Mouse (Mus musculus): Measurements from ENCODE around the gene AY074887. TPM values are rescaled to one million over a fixed set of nuclear protein-coding genes. Genes with fewer than 3 reads are reported as not detected.
A peak's percentile ranks its signal among the peaks of the same experiment; 100 is the strongest.

The AY074887 gene
- polyA plus RNA-seq, 1 experiment from 2014 or later, result 1.1 TPM

- WGBS, result 81% methylated on average over 16 of the region's 16 CpGs
Observed at GRCm38 (mm10) chr9:54946256-54946655, 4.5 kb downstream of the AY074887 start.

GRCm38 (mm10) chr9:54944467-54944866, 6.3 kb downstream of the AY074887 start:
- no peak for ATAC-seq (replicated peaks)
- no peaks in the 10 kb centered on the region for H3K36me3 ChIP-seq (replicated peaks)
- 74% methylated on average over 2 of the region's 2 CpGs for WGBS

More at GRCm38 (mm10) chr9:54946256-54946655, 4.5 kb downstream of the AY074887 start:
- no peak overlapping the region for H3K9ac ChIP-seq
- H3K9me3 ChIP-seq, result no peaks in the 10 kb centered on the region
- no peaks in the 10 kb centered on the region for H3K36me3 ChIP-seq (replicated peaks)
- H3K27me3 ChIP-seq (replicated peaks), result no peaks in the 10 kb centered on the region
- H3K4me3 ChIP-seq, result no peak overlapping the region
- peaks cover under 1% of the 10 kb centered on the region; the same call in 1 of the 2 replicates for H3K4me1 ChIP-seq
- ATAC-seq (replicated peaks), result no peak
- no peak overlapping the region for H3K27ac ChIP-seq
- H3K4me2 ChIP-seq, result no peak overlapping the region

GRCm38 (mm10) chr9:54942071-54942470, 8.7 kb downstream of the AY074887 start:
- ATAC-seq (replicated peaks), result no peak
- Histone ChIP-seq H3K27ac (no peak overlapping the region), H3K27me3 (replicated peaks) (no peaks in the 10 kb centered on the region), H3K9ac (no peak overlapping the region), H3K36me3 (replicated peaks) (no peaks in the 10 kb centered on the region), H3K4me2 (no peak overlapping the region), H3K9me3 (no peaks in the 10 kb centered on the region), H3K4me3 (no peak overlapping the region), H3K4me1 (no peaks in the 10 kb centered on the region)
- 93% methylated on average over 4 of the region's 4 CpGs for WGBS

More at GRCm38 (mm10) chr9:54944467-54944866, 6.3 kb downstream of the AY074887 start:
- Histone ChIP-seq H3K9ac (no peak overlapping the region), H3K4me2 (no peak overlapping the region), H3K4me1 (no peaks in the 10 kb centered on the region), H3K9me3 (no peaks in the 10 kb centered on the region), H3K27me3 (replicated peaks) (no peaks in the 10 kb centered on the region), H3K27ac (no peak overlapping the region), H3K4me3 (no peak overlapping the region)

GRCm38 (mm10) chr9:54932379-54932778, 18.4 kb downstream of the AY074887 start:
- Histone ChIP-seq H3K9ac (no peak overlapping the region), H3K4me2 (no peak overlapping the region), H3K36me3 (replicated peaks) (no peaks in the 10 kb centered on the region), H3K4me3 (no peak overlapping the region), H3K9me3 (no peaks in the 10 kb centered on the region), H3K27me3 (replicated peaks) (no peaks in the 10 kb centered on the region), H3K27ac (no peak overlapping the region), H3K4me1 (no peaks in the 10 kb centered on the region)
- 90% methylated on average over 2 of the region's 2 CpGs for WGBS
- ATAC-seq (replicated peaks), result no peak

- H3K36me3 ChIP-seq (replicated peaks), result no peaks in the 10 kb centered on the region
- H3K27me3 ChIP-seq (replicated peaks), result no peaks in the 10 kb centered on the region
- H3K9me3 ChIP-seq, result no peaks in the 10 kb centered on the region
- H3K4me2 ChIP-seq, result no peak overlapping the region
- H3K4me3 ChIP-seq, result no peak overlapping the region
- ATAC-seq (replicated peaks), result no peak
- 11% methylated on average over 1 of the region's 1 CpGs for WGBS
- no peak overlapping the region for H3K9ac ChIP-seq
- H3K27ac ChIP-seq, result no peak overlapping the region
- H3K4me1 ChIP-seq, result no peaks in the 10 kb centered on the region
Observed at GRCm38 (mm10) chr9:54931765-54932164, 19.0 kb downstream of the AY074887 start.

DNA sequence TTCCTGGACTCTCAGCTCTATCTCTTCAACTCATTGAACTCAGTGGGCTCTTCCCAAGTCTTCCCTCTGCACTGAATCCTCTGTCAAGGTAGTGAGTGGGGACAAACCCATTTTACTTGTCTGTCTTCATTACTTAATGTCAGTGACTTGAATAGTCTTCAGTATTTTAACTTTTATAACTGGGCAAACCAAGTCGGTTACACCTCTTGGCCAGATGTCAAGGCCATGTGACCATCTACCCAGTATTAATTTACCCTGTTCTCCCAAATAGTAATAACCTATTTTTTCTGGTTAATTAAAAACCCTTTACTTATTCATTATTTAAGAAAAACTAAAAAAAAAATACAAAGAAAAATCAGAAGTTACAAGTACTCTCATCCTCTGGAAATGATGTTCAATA, 20.1 kb downstream of the AY074887 start:
- no peaks in the 10 kb centered on the region for H3K27me3 ChIP-seq (replicated peaks)
- no peak overlapping the region for H3K27ac ChIP-seq
- no peaks in the 10 kb centered on the region for H3K4me1 ChIP-seq
- H3K9me3 ChIP-seq, result no peaks in the 10 kb centered on the region
- 88% methylated on average over 1 of the region's 1 CpGs for WGBS
- no peak for ATAC-seq (replicated peaks)
- no peak overlapping the region for H3K4me2 ChIP-seq
- H3K9ac ChIP-seq, result no peak overlapping the region
- no peaks in the 10 kb centered on the region for H3K36me3 ChIP-seq (replicated peaks)
- no peak overlapping the region for H3K4me3 ChIP-seq

DNA sequence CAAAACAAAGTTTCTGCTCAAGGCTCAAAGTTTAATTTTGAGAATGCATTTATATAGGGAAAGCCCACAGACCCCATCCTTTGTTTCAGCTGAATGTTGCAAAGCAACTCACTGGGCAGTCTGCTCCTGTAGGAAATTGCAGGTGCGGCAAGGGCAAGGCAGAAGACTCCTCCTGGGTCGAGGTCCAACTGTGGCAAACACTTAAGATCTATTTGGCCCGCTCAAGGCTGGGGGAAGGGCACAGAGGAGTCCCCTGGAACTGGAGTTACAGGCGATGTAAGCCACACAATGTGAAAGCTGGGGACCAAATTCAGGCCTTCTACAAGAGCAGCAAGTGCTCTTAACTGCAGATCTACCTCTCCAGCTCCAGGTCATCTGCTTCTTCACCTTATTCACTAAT, 30.9 kb downstream of the AY074887 start:
- Histone ChIP-seq H3K9ac (no peak overlapping the region), H3K36me3 (replicated peaks) (no peaks in the 10 kb centered on the region), H3K4me1 (peaks cover 12% of the 10 kb centered on the region), H3K4me3 (no peak overlapping the region), H3K9me3 (no peaks in the 10 kb centered on the region), H3K4me2 (no peak overlapping the region), H3K27ac (no peak overlapping the region), H3K27me3 (replicated peaks) (no peaks in the 10 kb centered on the region)
- 53% methylated on average over 4 of the region's 4 CpGs for WGBS
- no peak for ATAC-seq (replicated peaks)

DNA sequence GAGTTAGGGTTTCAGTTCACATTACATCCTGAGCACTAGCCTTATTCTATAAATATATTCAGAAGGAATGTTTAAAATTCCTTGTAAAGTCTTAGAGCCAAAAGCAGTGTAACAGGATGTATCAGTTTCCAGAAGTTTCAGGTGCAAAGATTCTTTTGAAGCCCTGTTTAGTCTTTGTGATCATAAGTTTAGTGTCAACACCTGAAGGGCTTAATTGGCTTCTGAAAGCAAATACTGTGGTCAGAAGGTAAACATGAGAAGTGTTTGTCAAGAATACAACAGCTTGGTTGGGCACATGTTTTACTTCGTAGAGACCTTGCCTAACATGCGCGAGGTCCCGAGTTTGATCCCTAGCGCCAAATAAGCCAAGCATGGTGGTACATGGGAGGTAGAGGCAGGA, 32.0 kb downstream of the AY074887 start:
- no peaks in the 10 kb centered on the region for H3K9me3 ChIP-seq
- no peak for ATAC-seq (replicated peaks)
- 94% methylated on average over 5 of the region's 5 CpGs for WGBS

DNA sequence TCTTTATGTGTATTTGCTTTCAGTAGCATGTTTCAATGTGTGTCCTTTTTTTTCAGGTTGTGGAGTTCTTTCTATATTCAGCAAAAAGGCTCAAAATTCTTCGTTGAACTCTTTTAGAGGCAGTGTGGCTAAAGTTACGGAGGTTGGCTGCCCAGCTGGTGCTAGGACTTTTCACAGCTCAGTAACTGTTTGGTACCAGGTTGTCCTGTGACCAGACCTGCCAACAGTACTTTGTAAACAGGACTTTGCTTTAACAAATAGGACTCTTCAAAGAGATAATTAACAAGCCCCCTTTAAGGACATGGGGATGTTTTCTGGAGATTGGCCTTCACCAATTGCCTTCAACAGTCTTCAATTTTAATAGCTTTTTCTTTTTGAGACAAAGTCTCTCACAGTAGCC, 32.6 kb downstream of the AY074887 start:
- H3K36me3 ChIP-seq (replicated peaks), result no peaks in the 10 kb centered on the region
- no peak overlapping the region for H3K27ac ChIP-seq
- H3K27me3 ChIP-seq (replicated peaks), result no peaks in the 10 kb centered on the region
- no peak overlapping the region for H3K9ac ChIP-seq
- peak overlapping the region; percentile 97; the same call in 1 of the 2 replicates for H3K4me2 ChIP-seq
- ATAC-seq (replicated peaks), result no peak
- no peaks in the 10 kb centered on the region for H3K9me3 ChIP-seq
- peaks cover 12% of the 10 kb centered on the region for H3K4me1 ChIP-seq
- 73% methylated on average over 2 of the region's 2 CpGs for WGBS
- no peak overlapping the region for H3K4me3 ChIP-seq

More for the DNA sequence above, 32.0 kb downstream of the AY074887 start:
- H3K27ac ChIP-seq, result no peak overlapping the region
- no peaks in the 10 kb centered on the region for H3K36me3 ChIP-seq (replicated peaks)
- H3K4me2 ChIP-seq, result no peak overlapping the region
- H3K9ac ChIP-seq, result no peak overlapping the region
- H3K4me3 ChIP-seq, result no peak overlapping the region
- H3K4me1 ChIP-seq, result peaks cover 12% of the 10 kb centered on the region
- no peaks in the 10 kb centered on the region for H3K27me3 ChIP-seq (replicated peaks)

DNA sequence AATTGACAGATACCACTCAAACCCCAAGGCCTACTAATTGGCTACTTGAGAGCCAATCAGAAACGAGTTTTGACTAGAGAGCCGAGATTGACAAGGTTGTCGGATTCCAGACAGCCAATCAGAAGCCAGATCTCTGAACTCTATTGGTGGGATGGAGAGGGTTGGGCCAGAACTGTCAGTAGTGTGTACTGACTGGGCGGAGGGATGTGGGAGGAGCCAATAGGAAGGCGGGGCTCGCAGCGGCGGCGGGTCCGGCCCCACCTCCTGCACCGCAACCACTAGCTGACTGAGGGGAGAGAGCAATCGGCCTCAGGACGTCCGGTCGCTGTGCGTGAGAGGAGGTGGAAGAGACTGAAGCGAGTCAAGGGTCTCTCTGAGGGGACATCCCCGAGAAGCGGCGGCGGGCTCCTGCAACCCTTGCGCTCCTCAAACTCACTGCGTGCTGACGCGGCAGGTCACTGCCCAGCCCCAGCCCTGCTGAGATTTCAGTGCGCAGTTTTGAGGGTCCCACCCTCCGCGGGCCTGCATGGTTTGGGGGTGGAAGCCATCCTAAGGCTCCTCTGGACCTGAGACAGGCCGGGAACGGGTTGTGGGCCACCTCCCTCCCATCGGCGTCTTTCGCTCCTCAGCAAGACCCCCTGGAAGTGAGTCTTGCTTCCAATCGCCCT, 33.7 kb downstream of the AY074887 start, which contains the start of gene Hykk:
Gene Hykk, plus strand, starts transcription at position 274 of the 668 bp plus-strand sequence.
- Histone ChIP-seq H3K4me3 (peak within 1 kb of the TSS; percentile 74), H3K36me3 (replicated peaks) (no peaks in the 10 kb centered on the region), H3K4me1 (peaks cover 12% of the 10 kb centered on the region), H3K9ac (peak within 1 kb of the TSS; percentile 50), H3K27me3 (replicated peaks) (no peaks in the 10 kb centered on the region), H3K4me2 (peak within 1 kb of the TSS; percentile 97), H3K27ac (peak within 1 kb of the TSS; percentile 54; the same call in 1 of the 2 replicates), H3K9me3 (no peaks in the 10 kb centered on the region)
- WGBS, result under 1% methylated on average over 34 of the region's 34 CpGs
- peak; percentile 100 for ATAC-seq (replicated peaks)

GRCm38 (mm10) chr9:54916401-54916800, 34.4 kb downstream of the AY074887 start:
- peak; percentile 19; the same call in 1 of the 2 replicates for ATAC-seq (replicated peaks)
- Histone ChIP-seq H3K36me3 (replicated peaks) (no peaks in the 10 kb centered on the region), H3K4me1 (peaks cover 12% of the 10 kb centered on the region), H3K4me3 (peak overlapping the region; percentile 74), H3K4me2 (peak overlapping the region; percentile 97), H3K27me3 (replicated peaks) (no peaks in the 10 kb centered on the region), H3K9ac (peak overlapping the region; percentile 9; the same call in 1 of the 2 replicates), H3K27ac (0 out of 2 replicates have a peak overlapping the region, but pooled peaks have one; percentile 35), H3K9me3 (no peaks in the 10 kb centered on the region)
- WGBS, result 79% methylated on average over 8 of the region's 8 CpGs

- Histone ChIP-seq H3K27ac (no peak overlapping the region), H3K27me3 (replicated peaks) (no peaks in the 10 kb centered on the region), H3K9ac (no peak overlapping the region), H3K4me3 (no peak overlapping the region), H3K4me1 (peaks cover 12% of the 10 kb centered on the region), H3K9me3 (no peaks in the 10 kb centered on the region), H3K4me2 (no peak overlapping the region), H3K36me3 (replicated peaks) (no peaks in the 10 kb centered on the region)
- WGBS, result 72% methylated on average over 7 of the region's 7 CpGs
- ATAC-seq (replicated peaks), result no peak
Observed at GRCm38 (mm10) chr9:54915576-54915975, 35.2 kb downstream of the AY074887 start.

DNA sequence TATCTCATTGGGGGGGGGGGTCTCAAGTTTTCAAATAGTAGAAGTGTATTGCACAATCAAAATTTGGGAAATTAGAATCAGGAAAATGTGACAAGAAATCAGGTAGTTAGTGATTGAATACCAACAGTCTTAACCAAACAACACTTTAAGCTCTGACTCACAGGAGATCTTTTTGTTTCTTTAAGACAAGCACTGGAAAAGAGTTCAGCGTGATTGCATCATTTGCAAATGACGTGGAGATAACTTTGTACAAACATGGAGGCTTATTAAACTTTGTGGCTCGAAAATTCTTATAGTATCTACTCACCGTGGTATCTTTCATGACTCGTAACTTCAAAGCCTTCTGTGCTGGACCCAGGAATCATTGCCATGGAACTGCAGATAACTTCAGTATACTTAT, 41.4 kb downstream of the AY074887 start:
- H3K4me3 ChIP-seq, result no peak overlapping the region
- H3K36me3 ChIP-seq (replicated peaks), result peaks cover 24% of the 10 kb centered on the region
- H3K4me2 ChIP-seq, result no peak overlapping the region
- H3K4me1 ChIP-seq, result no peaks in the 10 kb centered on the region
- WGBS, result 94% methylated on average over 5 of the region's 5 CpGs
- H3K27me3 ChIP-seq (replicated peaks), result no peaks in the 10 kb centered on the region
- no peaks in the 10 kb centered on the region for H3K9me3 ChIP-seq
- no peak overlapping the region for H3K9ac ChIP-seq
- no peak overlapping the region for H3K27ac ChIP-seq
- no peak for ATAC-seq (replicated peaks)
